Mouse (Mus musculus): ENCODE measurements around the gene Llgl2. TPM values are rescaled to one million over a fixed set of nuclear protein-coding genes. Genes with fewer than 3 reads are reported as not detected.

Gene Llgl2
- 10 to 100 TPM; 20.0 to 21.2 TPM for total RNA-seq (2021)

DNA sequence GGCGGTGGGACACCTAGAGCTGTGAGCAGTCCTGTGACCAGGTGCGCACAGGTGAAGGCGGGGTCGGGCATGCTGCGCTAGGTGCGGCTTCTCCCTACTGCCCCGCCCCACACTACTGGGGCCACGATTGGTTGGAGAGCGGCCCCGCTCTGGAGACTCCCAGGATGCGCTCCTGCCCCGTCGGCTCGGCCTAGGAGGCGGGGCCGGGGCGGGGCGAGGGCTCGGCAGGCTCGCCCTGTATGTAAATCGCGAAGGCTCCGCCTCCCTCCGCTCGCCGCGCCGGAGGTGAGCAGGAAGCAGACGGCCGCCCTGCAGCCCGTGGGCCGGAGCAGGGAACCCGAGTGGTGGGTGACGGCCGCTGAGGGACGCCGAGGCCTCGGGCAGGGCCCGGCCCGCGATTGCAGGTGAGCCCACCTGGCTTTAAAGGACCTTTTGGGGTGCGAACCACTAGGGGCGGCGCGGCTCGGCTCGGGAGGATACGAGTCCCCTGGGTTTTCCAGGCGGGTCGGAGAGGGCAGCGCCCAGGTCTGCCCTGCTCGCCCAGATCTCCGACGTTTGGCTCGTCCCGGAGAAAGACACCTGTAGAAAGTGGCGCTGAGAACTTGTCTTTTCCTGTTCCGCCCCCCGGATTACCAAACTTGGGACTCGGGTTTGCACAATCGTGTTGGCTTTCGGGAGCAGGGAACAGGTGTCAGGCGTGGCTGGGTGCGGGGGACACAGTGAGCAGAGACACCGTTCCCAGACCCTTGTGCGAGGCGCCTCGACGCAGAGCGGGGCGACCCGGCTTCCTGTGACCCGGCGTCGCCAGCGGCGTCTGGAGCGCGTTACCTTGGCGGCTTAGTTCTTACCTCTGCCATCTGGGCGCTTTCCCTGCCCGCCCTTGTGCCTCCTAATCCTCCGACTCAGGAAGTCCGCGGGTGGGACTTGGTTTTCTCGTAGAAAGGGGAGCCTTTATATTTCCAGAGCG is at the start of gene Llgl2:
Llgl2 (plus strand) TSS at position 276 of the 967 bp plus-strand sequence.
- DNase-seq, result peak; percentile 87

DNA sequence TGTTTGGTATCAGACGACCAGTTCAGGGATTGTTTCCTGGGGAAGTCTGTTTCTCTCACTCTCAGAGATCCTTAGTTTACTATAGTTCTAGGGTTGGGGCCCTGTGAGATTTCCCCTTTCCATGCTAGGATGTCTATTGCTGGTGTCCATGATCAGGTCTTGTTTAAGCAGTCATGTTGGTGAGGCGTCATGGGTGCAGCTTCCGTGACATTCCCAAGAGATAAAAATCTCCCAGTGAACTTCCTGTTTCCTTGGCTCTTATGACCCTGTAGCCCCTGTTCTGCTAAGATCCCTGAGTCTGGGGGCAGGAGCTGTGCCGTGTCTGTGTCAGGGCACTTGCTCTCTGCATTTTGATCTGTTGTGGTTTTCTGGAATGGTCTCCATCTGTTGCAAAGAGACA is 49.2 kb upstream of the Llgl2 start:
- no peak for DNase-seq

DNA sequence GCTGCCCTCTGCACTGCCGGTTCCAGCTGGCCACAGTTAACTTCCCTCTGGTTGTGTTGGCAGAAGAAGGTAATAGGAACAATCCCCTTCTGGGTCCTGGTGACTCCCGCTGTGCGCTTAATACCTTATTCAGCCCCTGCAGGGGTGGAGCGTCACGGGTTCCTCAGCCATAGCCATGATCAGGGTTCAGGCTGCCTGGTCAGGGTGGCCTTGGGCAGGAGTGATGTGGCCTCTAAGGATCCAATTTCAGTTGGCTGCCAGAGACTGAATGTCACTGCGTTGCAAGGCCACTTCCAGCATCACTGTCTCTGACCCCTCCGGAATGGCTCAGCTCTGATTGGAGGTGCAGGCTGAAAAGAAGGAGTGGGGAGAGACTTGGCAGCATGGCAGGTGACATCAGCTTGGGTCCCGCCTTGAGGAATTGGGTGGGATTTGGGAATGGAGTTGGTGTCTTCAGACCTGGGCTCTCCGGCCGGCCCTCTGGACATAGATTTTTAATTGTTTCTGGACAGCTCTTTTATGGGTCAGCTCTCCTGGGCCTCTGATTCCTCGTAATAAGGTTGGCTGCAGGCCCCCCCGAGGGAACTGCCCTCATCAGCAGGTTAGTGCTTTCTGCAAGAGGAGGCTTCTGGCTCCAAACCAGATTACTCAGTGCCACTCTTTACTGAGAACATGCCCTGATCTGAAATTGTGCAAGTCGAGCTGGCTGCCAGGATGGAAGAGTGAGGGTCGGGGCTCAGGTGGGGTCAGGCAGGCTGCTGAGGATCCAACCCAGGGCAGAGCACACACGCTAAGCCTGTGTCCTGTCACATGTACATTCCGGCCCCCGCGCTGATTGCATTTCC is 47.8 kb upstream of the Llgl2 start:
- DNase-seq, result peak; percentile 54

DNA sequence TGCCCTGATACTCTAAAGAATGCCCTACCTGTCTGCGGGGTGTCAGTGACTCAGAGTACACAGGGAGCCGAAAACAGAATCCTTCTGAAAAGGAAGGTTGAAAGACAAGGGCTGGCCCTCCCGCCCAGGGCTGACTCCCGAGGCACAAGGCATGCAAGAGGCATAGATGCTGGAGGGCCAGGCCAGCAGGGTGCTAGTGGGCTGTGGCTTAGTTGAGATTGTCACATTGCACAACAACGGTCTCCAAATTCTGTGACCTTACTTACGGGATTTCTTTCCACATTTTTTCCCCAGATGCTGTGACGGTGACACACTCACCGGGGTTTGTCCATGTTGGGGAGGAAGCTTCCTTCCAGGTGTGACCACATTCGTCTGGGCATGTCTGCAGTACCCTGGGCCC is 46.9 kb upstream of the Llgl2 start:
- DNase-seq, result peak; percentile 6

DNA sequence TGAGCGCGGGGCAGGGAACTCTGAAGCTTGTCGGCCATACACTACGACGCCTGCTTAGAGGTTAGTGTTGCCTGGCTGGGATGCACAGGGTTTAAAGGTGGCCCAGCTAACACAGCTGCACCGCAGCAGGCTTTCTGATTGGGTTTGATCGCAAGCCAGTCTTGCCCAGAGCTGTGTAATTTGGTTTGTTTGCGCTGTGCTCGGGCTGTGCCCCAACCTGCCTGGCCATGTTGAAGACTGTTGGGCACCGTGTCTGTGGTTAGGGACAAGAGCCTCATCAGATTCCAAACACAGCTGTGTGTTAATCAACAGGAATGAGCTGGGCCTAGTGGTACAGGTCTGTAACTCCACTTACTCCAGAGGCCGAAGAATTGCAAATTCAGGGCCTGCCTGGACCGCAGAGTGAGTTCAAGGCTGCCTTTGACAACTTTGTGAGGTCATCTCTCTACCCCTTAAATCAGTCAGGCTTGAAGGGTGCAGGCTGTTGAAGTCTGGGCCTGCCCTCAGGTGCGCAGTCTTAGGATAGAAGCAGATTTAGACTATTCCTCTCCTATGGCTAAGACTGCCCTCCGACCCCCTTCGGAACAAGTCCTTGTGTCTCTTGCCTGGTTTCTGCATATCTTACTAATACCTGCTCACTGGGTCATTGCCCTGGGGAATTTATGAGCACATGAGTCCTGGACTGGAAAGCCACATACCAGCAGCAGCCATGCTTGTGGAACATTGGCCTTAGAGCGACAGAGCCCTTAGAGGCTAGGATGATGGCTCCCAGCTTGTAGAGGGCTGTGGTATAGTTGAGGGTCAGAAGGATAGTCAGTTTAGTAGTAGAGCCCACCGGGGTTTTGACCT is 46.1 kb upstream of the Llgl2 start:
- peak; percentile 5 for DNase-seq

DNA sequence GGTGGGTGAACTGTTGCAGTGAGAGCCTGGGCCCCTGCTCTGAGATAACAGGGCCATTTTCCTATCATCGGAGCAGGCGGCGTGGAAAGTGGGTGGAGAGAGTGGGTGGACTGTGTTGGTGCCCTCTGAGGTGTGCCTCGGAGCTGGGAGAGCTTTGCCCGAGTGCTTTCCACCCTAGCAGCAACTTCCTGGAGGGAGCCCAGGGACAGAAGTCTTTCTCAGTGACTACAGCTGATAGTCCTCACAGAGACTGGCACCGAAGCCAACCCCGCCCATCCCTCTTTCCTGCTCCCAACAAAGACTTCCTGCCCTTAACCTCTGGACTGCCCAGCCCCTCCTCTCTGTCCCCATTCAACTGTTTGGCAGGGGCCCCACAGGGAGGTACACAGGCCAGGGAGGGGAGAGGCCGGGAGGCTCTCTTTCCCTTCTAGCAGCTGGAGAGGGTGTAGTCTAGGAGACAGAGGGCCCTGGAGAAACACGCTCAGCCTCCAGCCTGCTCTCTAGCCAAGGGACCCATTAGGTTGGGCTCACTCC is 44.7 kb upstream of the Llgl2 start:
- peak; percentile 91 for DNase-seq

DNA sequence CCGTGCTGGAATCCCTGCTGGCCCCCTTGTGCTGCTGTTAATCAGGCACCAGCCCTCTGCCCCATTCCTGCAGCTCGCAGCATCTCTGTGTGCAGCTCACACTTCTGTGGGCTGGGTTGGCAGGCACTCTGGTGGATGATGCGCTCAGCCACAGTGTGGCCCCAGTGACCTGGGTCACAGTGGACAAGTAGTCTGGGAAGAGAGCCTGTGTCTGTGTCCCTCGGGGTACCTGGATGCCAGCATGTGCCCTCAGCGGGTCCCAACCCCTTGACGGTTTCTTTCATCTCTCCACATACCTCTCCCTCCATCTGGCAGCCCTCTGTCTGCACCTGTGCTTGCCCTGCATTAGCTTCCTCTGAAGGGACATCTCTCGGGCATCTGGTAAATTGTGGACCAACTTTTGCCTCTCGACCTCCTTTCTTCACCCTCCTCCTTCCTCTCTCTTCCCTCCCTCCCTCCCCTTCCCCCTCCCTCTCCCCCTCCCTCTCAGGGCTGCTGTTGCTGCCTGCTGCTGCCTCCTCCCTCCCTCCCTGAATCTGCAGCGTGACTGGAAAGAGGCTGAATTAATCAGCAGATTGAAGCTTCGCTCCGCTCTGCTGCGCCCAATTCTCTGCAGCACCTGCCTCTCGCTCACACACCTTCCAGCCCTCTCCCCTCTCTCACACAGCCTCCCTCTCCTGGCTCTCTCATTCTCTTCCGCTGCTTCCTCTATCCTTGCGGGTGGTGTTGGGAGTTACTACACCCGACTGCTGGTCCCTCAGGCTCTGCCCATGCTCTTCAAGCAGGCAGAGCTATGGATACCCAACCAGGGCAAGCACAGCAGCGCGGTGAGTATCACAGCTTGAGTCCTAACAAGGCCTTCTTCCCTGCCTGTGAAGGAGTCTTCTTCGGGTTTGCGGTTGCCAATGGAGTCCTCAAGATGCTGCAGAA is 43.4 kb upstream of the Llgl2 start:
- DNase-seq, result no peak

DNA sequence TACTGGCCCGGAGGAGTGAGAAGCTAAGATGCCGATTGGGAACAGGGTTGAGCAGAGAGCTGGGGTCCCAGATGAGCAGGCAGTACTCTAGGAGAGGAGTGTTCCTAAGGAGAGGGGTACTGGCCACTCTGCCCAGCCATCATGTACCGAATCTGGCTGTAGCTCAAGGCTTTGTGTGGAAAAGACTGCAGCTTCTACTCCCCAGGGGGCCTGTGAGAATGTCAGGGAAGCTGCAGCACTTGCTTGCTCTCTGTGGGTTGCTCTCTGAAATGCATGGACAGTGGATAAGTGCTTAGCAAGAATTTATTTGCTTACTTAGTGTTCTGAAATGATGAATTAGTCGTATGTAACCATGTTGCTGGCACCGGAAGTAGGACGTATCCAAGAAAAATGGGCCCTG is 37.4 kb upstream of the Llgl2 start:
- peak; percentile 27 for DNase-seq

DNA sequence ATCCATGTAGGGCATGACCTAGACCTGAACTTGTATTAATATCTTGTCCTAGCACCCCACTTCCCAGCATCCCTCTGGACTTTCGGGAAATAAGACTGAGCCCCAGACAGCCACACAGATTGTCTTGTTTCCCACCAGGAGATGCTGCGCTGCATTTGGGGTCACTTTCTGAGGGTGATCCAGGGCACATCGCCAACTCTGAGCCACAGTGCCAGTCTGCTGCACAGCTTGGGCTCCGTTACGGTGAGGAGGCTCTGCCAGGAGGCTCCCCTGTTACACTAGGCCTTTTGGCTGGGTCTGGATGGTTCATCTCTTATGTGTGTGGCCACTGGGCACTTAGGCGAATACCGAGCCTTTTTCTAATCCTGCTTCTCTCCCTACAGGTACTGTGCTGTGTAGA is 34.1 kb upstream of the Llgl2 start:
- no peak for DNase-seq

DNA sequence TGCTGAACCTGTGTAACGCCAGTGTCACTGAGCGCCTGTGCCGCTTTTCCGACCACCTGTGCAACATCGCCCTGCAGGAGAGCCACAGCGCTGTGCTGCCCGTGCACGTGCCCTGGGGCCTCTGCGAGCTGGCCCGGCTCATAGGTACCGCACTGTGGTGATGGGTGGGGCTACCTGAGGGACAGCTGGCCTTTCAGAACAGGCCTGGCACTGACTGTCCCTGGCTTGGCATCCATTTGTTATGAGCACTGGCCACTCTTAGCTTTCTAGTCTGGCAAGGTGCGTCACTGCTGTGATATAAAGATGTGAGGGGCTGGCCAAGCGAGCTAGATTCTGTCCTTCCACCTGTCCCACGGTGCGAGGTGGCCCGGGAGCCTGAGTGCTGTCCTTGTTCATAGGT is 31.9 kb upstream of the Llgl2 start:
- no peak for DNase-seq

DNA sequence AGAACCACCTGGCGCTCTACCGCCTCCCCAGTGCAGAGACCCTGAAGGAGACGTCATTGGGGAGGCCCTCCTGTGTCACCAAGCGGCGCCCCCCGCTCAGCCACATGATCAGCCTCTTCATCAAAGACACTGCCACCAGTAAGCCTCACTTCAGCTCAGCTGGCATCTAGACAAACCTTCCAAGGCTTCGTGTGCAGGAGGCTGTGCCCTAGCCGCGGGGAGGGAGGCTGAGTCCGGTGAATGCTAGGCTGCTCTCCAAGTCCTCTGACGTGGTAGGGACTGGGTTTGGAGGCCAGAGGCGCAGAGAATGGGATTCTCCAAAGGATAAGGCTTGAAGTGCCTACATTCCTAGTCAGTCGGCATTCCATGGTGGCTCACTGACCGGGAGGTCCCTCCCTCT is 31.5 kb upstream of the Llgl2 start:
- peak; percentile 14 for DNase-seq

DNA sequence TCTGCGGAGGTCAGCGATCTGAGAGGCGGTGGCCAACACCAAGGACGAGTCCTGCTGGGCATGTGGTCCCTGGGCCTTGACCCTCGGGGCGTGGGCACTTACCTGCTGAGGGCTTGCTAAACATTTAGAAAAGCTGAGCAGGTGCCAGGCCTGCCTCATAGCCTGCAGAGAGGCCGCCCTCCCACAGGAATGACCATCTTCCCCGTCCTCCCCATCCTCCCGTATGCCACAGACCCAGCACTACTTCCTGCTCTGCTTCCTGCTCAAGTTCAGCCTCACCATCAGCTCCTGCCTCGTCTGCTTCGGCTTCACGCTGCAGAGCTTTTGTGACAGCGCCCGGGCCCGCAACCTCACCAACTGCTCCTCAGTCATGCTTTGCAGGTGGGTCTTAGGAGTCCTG is 27.0 kb upstream of the Llgl2 start:
- DNase-seq, result peak; percentile 17

DNA sequence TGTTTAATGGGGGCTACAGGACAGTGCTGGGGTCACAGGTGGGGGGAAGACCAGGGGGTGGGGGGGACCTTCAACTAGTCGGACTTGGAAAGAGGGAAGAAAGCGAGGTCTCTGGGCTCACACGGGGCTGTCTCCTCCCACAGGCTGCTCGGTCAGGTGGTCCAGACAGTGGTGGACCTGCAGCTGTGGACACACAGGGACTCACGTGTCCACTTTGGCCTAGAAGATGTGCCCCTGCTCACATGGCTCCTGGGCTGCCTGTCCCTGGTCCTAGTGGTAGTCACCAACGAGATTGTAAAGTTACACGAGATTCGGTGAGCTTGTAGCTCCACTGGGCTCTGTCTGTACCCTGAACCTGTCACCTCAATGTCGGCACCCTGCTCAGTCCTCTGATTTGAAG is 26.2 kb upstream of the Llgl2 start:
- DNase-seq, result peak; percentile 10

DNA sequence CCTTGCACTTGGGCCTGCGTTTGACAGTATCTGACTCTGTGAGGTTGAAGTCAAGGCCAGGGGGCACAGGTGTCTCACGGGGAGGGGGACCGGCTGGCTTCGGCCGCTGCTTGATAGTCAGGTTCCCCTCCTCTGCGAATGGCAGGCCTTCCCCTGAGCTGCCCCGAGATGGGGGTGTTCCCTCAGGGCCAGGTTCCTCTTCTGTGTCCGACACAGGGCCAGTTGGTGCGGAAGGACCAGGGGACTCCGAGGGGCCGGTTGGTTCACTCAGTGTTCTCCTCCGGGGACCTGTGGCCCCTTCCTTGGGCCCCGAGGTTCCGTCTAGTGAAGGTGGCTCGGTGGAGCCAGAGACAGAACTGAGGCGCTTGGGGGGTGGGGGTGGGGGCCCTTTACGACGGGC is 22.9 kb upstream of the Llgl2 start:
- no peak for DNase-seq

DNA sequence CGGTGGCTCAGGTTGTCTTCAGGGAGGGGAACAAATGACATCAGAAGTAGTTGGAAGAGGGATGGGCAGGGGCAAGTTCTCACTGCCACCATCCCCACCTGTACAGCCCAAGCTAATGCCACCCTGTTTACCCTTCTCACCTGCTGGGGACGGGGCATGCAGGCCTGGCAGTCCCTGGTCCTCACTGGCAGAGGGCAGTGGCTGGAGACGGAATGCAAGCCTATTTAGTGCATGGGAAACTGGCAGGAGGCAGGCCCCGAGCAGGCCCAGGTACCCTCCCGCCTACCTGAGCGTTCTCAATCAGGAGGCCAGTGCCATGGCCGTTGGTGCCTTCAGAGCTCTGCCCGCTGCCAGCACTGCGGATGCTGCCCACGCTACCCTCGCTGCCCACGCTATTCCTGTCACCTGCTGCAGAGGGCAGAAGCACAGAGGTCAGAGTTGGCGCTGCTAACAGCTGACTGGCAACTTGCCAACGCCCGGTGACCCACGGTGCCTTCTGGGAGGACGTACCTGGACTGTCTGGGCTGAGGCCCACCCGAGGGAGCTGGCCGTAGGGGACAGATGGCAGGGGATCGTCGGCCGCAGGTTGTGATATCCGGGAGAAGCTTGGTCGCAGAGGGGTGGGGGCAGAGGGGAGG is 20.7 kb upstream of the Llgl2 start:
- DNase-seq, result peak; percentile 53

DNA sequence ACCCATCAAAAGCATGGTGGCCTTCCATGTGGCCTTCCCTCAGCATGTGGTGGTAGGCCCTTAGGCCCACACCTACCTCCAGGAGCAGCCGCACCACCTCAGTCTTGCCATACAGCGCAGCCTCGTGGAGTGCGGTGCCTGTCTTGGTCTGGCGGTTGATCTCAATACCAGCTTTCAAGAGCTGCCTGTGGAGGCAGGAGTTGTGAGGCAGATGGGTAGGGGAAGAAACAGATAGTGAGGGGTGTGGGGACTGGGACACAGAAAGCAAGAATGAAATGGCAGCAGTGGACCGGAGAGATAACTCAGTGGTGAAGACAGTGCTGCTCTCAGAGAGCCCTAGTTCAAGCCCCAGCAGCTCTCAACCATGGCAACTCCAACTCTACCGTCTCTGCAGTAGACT is 18.8 kb upstream of the Llgl2 start:
- DNase-seq, result no peak

DNA sequence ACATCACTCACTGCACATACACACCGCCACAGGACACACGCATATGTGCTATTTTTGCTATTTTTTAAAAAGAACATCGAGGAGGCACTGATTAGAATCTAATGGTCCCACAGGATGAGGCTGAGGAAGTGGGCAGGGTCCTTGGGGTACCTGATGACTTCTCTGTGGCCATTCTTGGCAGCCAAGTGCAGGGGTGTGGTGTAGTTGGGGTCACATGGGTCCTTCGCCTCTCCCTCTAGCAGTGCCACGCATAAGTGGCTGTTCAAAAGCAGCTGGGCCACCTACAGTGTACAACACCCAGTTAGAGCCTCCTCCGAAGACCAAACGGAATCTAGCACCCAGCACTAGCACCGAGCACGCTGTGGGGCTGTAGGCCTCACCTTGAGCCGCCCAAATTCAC is 17.7 kb upstream of the Llgl2 start:
- no peak for DNase-seq

DNA sequence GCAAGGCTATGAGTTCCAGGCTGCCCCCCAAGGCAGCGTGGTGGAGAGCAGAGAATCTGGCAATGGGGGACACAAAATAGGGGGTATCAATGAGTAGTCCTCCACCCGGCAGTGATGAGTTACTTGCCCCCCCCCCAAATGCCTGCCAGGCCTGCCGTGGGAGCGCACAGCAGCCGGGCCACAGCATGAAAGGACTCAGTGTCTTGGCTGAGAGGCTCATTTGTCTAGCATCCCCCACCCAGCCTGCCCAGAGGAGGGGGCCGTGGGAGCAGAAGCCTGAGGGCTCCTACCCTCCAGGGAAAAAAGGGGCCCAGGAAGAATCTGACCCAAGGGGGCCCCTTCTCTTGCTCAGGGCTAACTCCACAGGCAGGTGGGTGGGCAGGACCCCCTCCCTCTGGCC is 16.5 kb upstream of the Llgl2 start:
- DNase-seq, result no peak

DNA sequence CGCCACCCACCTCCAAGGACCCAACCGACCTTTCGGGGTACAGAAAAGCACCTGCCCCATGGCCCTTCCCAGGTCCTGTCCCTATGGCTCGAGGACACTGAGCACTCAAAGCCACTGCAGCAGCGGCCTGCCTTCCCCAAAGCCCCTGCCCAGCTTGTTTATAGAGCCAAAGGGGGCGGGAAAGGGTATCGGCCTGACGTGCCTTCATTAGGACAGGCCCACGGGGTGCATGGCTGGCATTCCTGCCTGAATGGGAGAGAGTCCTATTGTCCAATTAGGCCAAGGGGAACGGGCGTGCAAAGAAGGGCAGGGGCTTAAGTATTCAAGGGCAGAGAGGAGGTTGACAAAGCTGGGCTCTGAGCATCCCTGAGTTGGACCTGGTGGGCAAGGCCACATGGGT is 15.9 kb upstream of the Llgl2 start:
- DNase-seq, result peak; percentile 43

DNA sequence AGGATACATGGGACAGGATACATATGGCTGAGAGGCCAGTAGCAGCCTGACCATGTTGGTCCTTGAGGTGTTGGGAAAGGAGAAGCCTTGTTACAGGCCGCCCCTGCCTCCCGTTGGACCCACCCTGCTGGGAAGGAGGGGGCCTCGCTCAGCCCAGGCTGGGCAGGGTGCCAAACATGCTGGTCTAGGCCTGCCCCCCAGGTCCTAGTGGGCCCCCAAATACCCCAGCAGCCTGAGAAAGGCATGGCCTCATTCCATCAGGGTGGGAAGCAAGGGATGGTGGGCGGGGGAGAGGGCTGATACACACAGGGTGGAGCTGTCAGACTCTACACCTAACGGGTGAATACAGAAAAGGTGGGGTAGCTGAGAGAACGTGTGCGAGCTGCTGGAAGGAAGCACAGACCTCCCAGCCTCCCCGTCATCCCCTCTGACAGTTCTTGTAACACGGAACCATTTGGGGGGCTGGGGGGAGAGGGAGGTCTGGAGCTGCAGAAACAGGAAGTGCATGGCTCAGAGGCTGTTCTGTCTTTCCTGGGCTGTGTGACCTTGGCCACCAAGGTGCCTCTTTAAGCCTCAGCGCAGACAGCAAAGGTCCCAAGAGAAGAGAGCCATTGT is 15.0 kb upstream of the Llgl2 start:
- DNase-seq, result peak; percentile 75
